Mouse (Mus musculus): ENCODE data around the gene Astn2.

Astn2 gene

DNA sequence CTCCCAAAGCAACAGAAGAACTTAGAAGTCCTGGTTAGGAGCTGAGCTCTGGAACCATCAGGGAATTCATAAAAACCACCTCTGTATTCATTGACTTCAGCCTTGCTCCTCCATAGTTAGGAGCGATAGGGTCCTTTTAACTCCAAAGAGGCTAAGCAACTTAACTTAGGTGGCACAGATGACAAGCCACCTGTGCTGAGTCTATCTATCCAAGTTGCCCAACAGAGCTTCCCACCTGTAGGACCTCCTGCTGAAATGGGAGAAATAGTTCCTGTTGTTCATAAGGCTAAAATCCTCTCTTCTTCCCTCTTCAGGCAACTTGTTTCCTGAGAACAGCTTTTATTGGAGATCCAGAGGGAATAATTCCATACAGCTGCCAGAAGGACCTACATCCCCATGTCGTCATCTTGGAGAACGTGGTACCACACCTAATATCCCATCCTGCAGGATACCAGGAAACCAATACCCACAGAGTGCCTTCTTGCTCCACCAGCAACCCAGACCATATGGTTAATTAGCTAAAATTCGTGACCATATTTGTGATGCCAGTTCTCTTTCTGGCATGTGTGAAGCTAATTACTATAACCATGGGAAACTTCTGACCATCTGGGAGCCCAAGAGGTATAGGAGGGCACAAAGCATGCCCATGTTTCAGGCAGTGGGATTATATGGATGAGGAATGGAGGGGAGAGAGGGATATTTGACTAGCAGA, 730.0 kb downstream of the Astn2 start:
- DNase-seq (ENCODE audit: low spot score in 2 of 2): no peak

DNA sequence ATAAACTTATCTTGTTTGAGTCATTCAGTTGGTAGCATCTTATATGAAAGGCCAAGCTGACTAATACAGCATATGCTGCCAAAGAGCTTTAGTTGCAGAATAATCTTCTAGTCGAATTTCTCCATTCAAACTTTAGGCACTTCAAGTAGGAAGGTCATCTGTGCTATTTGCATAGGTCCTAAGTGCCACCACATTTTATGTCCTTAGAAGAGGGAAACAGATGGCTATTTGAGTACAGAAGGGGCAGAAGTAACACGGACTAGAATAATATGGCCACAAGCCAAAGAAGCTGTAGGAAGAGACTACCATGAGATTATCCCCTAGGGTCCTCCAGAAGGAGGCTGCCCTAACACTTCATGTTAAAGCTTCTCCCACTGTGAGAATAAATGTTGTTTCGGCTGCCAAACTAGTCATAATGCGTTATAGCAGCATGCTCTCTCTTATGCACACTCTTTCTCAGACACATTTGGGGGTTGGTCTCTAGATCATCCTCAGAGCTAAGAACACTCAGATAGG, 730.9 kb downstream of the Astn2 start:
- DNase-seq (ENCODE audit: low spot score in 2 of 2): no peak

DNA sequence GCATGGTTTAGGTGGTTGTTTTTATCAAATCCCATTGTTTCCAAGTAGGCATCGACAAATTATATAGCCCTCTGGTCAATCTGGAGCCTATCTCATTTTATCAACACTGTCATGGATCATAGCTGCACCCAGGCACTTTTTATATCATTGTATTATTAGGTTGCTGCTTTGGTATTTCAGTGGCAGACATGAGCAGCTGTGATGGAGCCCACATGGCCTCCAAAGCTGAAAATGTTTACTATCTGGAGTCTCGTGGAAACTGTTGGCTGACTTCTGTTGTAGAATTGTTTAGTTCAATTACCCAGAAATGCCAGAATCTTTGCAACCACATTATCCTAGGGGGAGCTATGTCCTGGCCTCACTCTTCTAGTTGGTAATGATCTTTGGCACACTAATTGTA, 732.1 kb downstream of the Astn2 start:
- no peak for DNase-seq (ENCODE audit: low spot score in 2 of 2)

DNA sequence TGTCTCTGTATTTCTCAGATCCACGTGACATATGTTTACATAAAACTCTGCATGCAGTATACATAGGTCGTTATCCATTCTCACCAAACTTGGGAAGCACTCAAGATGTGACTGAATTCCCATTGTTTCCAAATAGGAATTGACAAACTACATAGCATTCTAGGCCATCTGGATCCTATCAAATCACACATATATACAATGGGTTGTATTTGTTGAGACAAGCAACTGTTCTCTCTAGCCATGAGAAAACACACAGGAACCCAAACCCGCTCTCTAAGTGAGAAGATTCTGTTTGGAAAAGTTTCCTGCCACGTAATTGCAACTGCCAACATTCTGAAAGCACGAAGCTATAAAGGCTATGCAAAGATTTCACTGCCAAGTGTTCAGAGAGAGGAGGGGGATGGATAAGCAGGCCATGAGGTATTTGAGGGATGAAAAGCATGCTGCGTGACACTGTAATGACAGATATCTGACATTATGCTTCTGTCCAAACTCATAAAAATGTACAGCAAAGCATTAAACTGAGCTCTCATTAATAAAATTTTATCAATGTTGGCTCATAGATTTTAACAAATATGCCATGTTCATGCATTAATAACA, 732.7 kb downstream of the Astn2 start:
- no peak for DNase-seq (ENCODE audit: low spot score in 2 of 2)

DNA sequence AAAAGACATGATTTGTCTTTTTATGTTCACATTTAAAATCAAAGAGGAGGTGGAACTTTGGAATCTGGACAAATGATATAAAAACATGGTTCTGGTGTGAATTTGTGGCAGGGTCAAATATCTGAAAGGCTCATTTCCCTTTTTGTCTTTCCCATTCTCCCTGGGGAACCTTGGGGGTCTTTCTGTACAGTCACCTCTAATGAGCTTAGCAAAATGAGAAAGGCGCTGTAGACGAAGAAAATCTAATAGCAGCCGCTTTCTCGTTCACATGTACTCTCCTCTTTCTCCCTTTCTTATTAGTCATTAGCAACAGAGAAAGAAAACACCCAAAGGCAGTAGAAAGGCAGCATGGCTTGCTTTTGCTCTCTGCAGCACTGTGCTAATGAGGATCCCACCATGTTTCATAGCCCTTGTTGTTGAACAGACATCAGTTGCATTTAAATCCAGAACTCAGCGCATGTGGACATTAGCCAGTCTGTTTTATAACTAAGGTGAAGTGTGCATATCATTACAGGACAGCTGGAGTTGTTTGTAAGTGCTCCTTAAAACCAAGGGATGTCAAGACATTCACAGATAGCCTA, 737.3 kb downstream of the Astn2 start:
- no peak for DNase-seq (ENCODE audit: low spot score in 2 of 2)

DNA sequence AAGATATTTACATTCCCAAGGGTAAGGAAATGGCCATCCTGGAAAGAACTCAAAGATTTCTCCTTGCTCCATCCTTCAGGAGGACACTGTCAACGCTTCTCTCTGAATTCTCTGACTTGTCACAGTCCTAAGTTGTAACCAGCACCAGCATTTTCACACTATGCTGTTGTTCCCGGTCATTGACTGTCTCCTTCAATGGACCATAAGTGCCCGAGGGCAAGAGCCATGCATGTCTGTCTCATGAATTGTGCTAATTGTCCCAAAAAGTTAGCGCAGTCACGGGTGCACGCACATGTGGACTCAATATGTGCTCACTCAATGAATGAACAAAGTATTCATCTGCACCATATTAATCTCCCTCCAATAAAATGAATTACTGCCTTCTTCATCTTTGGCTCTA, 741.2 kb downstream of the Astn2 start:
- no peak for DNase-seq (ENCODE audit: low spot score in 2 of 2)

DNA sequence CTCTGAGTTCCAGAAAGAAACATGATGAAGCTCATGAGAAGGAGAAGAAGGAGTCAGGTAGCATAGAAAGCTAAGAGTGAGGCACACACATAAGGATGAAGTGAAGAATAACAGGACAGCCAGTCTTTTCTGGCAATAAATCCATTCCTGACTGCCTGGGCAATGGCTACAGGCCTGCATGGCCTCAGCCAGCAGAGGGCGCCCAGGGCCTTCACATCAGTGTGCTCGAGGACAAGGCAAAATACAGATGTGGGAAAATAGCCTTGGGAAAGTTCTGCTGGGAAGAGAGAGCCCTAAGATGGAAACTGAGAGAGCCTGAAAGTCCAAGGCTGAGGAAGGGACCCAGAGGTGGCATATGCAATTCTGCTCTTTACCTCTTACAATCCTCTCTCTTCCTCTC, 749.7 kb downstream of the Astn2 start:
- DNase-seq (ENCODE audit: low spot score in 2 of 2): peak; percentile 52 to 66

DNA sequence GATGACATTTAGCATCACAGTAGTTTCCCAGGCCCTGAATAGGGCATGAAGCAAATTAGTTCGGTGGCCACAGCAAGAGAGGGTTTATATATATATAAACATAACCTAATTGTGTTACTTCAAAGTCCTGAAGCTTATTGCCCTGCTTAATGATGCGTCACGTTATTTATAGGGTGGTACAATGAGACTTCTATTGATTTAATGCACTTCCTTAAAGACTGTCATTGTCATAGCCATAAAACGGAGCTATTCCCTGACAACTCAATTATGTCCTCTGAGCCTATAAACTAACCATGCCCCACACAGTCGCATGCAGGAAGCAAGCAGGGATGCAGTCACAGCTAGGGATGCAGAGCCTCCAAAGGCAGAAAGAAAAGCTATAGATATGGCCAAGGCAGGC, 761.8 kb downstream of the Astn2 start:
- no peak for DNase-seq (ENCODE audit: low spot score in 2 of 2)

DNA sequence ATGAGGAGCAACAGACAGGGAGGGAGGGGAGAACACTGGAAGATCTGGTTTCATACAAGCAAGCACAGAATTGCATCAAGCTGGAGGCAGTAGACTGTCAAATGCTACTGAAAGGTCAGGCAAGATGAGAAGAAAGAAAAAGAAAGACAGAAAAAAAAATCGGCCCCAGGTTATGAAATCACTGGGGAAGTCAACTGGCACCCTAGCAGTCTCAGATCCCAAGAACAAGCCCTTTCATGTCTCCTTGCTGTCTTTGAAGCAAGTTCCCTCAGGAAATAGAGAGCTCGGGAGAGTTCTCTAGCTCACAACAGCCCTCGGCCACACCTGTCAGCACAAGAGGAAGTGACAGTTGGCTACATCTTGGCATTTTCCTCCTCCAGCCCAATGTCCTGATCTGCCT, 766.2 kb downstream of the Astn2 start:
- DNase-seq (ENCODE audit: low spot score in 2 of 2): no peak

DNA sequence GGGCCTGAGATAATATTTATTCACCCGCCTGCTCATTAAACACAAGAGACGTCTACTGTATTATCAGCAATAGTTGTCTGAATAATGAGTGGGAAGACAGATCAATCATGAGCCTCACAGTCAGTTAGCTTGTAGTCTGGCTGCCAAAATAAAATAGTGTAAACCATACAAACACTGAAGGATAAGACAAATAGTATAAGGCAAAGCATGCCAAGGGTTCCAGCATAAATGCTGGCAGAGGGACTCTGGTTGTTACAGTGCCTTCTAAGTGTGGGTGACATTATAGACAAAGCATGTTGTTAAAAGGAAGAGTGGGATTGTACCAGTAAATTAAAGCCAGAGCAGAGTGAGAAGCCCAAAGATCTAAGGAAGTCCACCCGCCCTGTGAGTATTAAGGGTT, 784.3 kb downstream of the Astn2 start:
- DNase-seq (ENCODE audit: low spot score in 2 of 2): no peak

DNA sequence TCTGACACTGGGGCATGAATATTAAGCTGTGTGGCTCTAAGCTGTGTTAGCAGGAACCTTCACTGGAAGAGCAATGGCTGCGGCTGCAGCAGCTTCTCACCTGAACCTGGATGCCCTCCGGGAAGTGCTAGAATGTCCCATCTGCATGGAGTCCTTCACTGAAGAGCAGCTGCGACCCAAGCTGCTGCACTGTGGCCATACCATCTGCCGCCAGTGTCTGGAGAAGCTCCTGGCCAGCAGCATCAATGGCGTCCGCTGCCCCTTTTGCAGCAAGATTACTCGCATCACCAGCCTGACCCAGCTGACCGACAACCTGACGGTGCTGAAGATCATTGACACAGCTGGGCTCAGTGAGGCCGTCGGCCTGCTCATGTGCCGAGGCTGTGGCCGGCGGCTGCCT, 791.3 kb downstream of the Astn2 start:
- DNase-seq (ENCODE audit: low spot score in 2 of 2): no peak

DNA sequence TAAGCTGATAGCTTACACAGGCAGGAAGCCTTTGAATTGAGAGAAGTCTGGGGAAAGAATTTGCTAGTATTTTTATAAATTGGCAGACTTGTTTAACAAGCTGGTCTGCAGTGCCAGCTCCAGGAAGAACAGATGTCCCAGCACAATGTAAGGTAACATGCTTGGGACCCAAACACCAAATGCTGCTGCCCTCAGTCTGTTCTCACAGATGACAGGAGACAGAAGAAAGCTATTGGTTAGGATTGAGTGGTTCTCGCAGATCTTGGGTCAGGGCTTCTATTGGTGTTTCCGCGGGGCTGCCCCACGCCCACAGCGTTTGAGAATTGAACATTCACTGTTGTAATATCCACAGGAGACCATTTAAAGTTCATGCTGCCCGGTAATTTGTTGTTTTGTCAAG, 793.5 kb downstream of the Astn2 start:
- DNase-seq (ENCODE audit: low spot score in 2 of 2): no peak

DNA sequence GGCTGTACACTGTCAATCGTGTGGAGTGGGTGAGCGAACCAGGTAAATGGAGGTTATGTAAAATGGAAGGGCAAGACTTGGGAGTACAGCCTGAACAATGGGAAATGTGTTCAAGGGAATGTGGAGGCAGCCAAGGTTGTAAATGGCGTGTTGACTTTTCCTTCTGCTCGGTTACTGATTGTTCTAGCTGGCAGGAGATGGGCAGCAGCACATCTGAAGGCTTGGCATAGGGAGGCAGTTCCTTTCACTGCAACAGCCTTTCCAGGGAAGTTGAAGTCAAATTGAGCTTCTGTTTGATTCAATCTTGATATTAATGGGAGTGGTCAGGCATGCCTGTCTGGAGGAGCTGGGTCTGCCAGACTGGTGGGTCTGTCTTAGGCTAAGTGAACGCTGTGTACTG, 794.1 kb downstream of the Astn2 start:
- DNase-seq (ENCODE audit: low spot score in 2 of 2): no peak

DNA sequence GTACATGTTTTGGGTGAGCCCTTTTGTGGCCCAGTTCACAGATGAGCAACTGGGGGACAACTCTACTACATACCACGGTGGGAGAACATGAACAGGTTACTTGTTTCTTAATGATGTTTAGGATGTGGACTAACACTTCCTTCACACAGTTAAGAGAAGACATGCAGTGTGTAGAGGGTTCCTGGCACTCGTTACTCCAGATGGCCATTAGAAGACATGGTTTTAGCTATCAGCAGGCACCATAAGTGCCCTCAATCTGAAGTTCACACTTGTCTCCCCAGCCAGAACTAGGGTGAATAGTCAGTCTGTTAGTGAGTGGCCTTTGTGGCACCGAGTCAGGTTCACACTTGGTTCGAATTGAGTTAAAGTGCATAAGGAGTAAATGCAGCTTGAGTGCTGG, 796.3 kb downstream of the Astn2 start:
- no peak for DNase-seq (ENCODE audit: low spot score in 2 of 2)

DNA sequence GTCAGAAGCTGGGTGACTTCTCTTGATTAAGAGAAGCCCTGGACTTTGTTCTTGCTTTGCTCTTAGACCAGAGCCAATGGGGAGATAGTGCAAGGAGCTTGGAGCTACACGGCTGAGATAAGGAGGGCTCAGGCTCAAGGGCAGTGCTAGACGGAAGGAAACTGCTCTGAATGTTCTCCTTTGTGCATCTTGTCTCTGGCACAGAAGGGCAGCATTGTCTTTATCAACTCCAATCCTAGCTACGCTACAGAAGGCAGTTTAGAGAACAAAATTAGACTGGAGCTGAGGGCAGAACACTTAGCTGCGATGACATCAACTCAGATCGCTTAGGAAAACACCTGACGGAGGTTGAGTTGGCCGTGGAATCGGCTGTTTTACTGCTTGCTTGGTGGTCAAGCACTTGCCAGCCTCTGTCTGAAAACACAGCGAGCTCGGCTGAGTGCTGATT, 797.2 kb downstream of the Astn2 start:
- DNase-seq (ENCODE audit: low spot score in 2 of 2): no peak

DNA sequence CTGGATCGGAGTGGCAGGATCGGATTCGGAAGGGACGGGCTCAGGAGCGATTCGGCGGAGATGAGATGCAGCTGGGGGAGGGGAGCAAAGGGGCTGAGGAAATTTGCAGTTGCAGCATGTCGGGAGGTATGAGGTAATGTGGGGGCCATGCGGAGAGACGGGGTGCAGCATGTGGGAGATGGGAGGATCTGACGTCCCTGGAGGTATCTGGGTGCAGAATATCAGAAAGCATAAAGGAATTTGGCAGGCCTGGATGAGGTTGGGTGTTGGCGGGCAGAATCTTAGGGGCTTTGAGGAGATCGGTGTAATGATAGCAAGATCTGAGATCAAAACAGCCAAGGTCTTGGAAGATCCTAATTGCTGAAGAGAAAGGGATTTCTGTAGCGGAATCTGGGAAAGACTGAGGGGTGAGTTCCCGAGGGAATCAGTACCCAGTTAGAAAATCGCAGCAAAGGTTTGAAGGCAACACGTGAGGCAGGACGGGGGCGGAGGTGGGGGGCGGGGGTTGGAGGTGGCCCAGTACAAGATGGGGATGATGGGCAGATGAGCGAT, 799.2 kb downstream of the Astn2 start:
- no peak for DNase-seq (ENCODE audit: low spot score in 2 of 2)

DNA sequence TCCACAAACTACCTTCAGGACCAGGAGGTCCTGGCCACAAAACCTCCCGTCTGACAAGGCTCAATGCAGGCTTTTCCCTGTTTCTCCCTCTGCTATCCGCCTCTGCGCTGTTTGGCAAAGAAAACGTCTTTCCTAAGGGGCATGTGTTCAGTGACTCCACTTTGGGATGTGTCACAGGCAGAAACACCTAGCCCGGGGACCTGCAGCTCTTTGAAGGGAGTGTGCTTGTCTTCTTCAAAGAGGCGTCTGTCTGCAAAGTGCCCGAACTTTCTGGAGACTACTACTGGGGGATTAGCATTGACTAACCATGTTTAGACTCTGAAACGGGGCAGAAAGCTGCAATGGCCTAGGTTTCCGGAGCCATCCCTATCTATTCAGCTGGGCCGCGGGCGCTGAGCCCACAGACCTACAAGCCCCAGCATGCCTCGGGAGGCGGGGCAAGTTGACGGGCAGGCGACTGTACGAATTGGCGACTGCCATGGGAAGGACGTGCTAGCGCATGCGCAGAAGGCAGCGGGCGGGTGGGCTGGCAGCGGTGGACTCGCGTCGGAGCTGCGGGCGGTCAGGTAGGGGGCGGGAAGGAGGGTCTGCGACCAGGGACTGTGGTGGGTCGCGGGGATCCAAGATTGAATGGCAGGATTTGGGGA, 799.8 kb downstream of the Astn2 start, which contains the start of gene Trim32:
Trim32 (plus strand) TSS at position 483 of the 647 bp plus-strand sequence.
- peak; percentile 96 to 100 for DNase-seq (ENCODE audit: low spot score in 2 of 2)

DNA sequence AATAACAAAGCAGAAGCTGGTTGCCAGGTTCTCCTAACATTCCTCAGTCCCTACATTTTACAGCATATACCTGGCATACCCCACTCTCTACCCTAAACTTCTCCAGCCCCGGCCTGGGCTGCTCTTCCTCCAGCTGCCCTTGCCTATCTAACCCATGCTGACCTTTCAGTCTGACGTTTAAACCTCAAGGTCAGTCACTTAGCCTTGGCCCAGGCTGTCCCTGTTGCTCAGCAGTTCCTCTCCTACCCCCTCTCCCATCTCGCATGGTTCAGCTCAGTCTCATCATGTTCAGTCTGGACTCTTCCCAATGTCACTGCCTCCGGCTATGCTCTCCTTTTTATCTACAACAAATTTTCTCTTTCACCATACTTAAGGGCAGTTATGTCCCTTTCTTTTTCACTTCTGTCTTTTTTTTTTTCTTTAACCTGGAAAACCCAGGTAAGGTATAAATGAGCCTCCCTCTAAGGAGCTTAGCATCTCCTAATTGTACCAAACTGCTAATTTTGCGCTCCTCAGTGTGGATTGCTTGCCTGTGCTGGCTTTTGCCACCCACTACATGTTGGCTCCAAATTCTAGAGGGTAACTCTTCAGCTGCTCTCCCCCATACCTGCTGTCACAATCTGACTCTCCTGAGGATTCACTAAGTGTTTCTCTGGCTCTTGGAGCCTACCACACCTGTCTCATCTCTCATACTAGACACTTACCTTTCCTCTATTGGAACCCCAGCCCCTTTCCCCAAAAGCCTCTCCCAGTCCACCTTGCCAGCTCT, 809.6 kb downstream of the Astn2 start:
- DNase-seq (ENCODE audit: low spot score in 2 of 2): no peak

DNA sequence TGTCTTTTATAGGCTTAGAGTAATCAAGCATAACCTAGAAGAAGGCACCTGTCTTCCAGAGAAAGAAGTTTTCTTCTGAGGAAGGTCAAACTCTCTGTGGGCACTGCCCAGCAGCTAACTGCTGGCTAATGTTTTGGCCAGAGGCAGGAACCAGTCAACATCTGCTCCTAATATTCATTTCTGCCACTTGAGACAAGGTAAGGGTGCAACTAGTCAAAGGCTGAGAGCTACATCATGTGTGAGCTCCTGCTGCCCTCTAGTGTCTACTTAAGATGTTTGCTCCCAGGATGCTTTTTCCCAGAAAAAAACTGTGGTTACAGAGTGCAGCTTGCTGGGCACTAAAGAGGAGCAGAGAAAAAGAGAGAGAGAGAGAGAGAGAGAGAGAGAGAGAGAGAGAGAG, 814.6 kb downstream of the Astn2 start:
- DNase-seq (ENCODE audit: low spot score in 2 of 2): peak in 1 of 2 experiments; percentile 20

DNA sequence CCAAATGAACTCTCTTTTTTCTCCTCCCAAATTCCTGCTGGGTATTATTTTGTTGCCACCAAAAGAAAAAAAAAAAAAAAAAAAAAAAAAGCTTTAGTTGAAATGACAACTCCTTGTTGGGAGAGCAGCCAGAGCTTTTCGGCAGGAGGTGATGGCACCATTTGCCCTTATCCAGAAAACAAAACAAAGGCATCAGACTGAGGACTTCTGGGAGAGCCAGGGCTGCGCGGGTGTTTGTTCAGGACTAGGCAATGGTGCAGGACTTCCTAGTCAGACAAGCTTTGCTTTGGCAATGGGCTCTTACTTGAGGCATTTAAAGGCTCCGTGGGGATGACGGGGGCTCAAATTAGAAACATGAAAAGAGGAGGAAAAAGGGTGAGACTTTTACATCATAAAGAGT, 817.5 kb downstream of the Astn2 start:
- no peak for DNase-seq (ENCODE audit: low spot score in 2 of 2)

DNA sequence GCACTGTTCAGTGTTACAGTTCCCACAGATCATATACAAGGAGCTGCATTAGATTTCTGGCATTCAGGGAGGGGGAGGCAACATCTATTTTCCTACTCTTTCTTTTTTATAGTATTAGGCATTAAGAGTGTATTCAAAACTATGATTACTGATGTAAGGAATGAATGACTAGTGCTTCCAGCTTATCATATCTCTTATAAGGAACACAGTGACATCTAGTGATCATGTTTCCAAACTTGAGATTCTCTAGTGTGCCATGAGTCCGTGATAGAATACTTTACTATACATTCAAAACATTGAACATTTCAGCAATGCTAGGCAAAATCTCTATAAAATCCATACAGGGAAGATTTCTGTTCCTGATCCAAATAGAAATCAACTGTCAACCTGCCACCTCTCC, 824.2 kb downstream of the Astn2 start:
- DNase-seq (ENCODE audit: low spot score in 2 of 2): no peak

Data from urinary bladder, adult 18-20 months (tissue).